Mouse (Mus musculus): ENCODE measurements around the gene Fat2. TPM values are rescaled to one million over a fixed set of nuclear protein-coding genes. Genes with fewer than 3 reads are reported as not detected.

Gene Fat2
- polyA plus RNA-seq, 1 experiment from 2014 or later: 0.04 TPM

DNA sequence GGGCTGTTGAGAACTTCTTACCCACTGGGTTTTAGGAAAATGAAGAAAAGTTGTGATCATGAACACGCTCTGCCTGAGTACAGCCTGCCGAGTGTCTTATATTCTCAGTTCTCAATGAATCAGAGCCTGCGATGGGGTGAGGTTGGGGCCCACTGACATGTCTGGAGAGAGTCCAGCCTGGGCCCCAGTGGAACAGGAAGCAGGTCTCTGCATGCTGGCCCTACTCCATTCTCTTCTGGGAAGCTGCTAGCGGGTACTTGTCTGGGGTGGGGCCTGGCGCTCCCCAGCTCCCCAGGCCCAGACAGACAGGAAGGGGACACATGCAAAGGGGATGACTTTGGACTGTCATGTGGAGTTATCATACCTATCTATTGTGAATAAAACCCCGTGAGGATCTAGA is 20.4 kb downstream of the Fat2 start:
- ATAC-seq: no peak
- H3K27me3 ChIP-seq (replicated peaks; ENCODE audit: control insufficient read depth, insufficient read depth, low read length): no peaks in the 10 kb centered on the region
- WGBS: 86% methylated on average over 6 of the region's 6 CpGs

DNA sequence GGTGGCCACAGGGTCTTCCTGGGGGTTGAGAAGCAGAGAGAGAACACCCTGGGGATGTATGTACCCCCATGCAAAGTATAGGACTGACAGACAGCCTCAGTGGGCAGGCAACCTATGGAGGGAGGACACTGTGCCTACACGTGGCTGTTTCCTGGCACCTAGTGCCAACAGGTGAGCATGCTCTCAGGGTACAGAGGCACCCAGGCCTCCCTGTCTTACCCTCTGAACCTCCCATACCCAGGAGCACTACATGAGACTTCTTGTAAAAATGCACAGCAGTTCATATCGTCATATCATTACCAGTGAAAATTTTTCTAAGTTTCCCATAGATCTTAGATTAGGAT is 21.7 kb downstream of the Fat2 start:
- Histone ChIP-seq H3K9me3 (ENCODE audit: control insufficient read depth, low read length) (no peaks in the 10 kb centered on the region), H3K9ac (replicated peaks; ENCODE audit: low read depth, low read length) (no peak overlapping the region), H3K27ac (ENCODE audit: low read length) (no peak overlapping the region), H3K4me2 (ENCODE audit: low read length) (no peak overlapping the region), H3K36me3 (ENCODE audit: control insufficient read depth, insufficient read depth) (no peaks in the 10 kb centered on the region), H3K4me1 (replicated peaks; ENCODE audit: control insufficient read depth, insufficient read depth, low read length) (no peaks in the 10 kb centered on the region), H3K27me3 (replicated peaks; ENCODE audit: control insufficient read depth, insufficient read depth, low read length) (no peaks in the 10 kb centered on the region), H3K4me3 (replicated peaks; ENCODE audit: low read length) (no peak overlapping the region)
- 58% methylated on average over 2 of the region's 2 CpGs for WGBS
- no peak for ATAC-seq

More for the DNA sequence above, 20.4 kb downstream of the Fat2 start:
- H3K9me3 ChIP-seq (ENCODE audit: control insufficient read depth, low read length): no peaks in the 10 kb centered on the region
- no peak overlapping the region for H3K4me3 ChIP-seq (replicated peaks; ENCODE audit: low read length)
- H3K4me1 ChIP-seq (replicated peaks; ENCODE audit: control insufficient read depth, insufficient read depth, low read length): no peaks in the 10 kb centered on the region
- no peaks in the 10 kb centered on the region for H3K36me3 ChIP-seq (ENCODE audit: control insufficient read depth, insufficient read depth)
- no peak overlapping the region for H3K4me2 ChIP-seq (ENCODE audit: low read length)
- no peak overlapping the region for H3K27ac ChIP-seq (ENCODE audit: low read length)
- H3K9ac ChIP-seq (replicated peaks; ENCODE audit: low read depth, low read length): no peak overlapping the region

DNA sequence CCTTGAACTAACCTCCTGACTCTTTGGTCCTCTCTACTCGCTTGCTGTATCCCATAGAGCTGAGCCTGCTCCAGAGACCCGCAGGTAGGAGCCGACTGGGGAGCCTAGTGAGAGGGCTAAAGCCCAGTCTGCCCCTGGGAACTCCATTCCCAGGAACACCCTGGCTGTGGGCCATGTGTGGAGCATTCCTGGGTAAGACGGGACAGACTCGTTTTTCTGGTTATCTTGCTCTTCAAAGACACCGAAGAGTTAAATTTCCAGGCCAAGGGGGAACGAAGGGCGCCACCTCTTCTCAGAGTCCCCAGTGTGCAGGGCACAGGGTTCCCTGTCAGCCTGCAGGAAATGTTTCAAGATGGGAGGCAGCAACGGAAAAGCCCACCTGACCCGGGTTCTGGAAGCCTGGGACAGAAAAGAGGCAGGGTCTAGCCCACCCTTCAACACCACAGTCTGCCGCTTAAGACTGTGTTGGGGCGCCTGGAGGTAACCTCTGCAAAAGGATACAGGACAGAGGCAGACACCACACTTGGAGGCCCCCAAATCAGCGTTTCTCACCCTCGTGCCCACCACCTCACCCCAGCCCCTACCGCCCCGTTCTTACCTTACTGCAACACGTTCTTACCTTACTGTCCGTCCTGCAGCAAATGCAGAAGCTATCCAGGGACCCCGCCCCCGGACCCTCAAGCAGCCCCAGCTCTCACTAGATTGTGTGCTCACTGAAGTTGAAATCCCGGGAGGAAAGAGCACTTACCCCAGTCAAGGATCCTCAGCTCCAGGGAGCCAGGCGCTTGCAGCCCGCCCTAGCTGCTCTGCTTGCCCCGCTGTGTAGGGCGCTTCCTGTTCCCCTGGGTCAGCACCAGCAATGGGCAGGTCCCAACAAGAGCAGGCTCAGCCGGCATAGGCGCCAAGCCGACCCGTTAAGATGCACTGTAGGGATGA is 22.3 kb downstream of the Fat2 start:
- no peaks in the 10 kb centered on the region for H3K27me3 ChIP-seq (replicated peaks; ENCODE audit: control insufficient read depth, insufficient read depth, low read length)
- no peaks in the 10 kb centered on the region for H3K9me3 ChIP-seq (ENCODE audit: control insufficient read depth, low read length)
- ATAC-seq: no peak
- no peak overlapping the region for H3K27ac ChIP-seq (ENCODE audit: low read length)
- WGBS: 25% methylated on average over 29 of the region's 29 CpGs
- H3K4me2 ChIP-seq (ENCODE audit: low read length): no peak overlapping the region
- no peaks in the 10 kb centered on the region for H3K4me1 ChIP-seq (replicated peaks; ENCODE audit: control insufficient read depth, insufficient read depth, low read length)
- H3K4me3 ChIP-seq (replicated peaks; ENCODE audit: low read length): no peak overlapping the region
- H3K9ac ChIP-seq (replicated peaks; ENCODE audit: low read depth, low read length): no peak overlapping the region
- no peaks in the 10 kb centered on the region for H3K36me3 ChIP-seq (ENCODE audit: control insufficient read depth, insufficient read depth)

DNA sequence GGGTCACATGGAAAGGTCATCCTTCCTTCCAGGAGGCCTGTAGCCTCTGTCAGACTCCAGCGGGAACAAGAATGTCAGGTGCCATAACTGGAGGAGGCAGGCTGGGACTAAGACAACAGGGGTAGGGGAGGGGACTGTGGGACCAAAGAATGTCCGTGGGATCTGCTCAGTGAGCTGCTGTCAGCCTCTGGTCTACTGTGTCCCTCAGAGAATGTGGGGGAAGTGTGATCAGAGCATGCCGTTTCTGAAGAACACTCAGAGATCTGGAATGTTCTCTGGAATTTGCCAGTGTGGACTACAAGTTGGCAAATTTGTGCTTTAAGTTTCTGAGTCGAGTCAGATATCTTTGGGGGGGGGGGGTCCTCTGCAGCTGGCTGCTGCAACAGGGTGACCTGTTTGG is 34.0 kb downstream of the Fat2 start:
- Histone ChIP-seq H3K36me3 (ENCODE audit: control insufficient read depth, insufficient read depth) (no peaks in the 10 kb centered on the region), H3K9me3 (ENCODE audit: control insufficient read depth, low read length) (no peaks in the 10 kb centered on the region), H3K9ac (replicated peaks; ENCODE audit: low read depth, low read length) (no peak overlapping the region), H3K4me1 (replicated peaks; ENCODE audit: control insufficient read depth, insufficient read depth, low read length) (no peaks in the 10 kb centered on the region), H3K27ac (ENCODE audit: low read length) (no peak overlapping the region), H3K4me2 (ENCODE audit: low read length) (no peak overlapping the region), H3K4me3 (replicated peaks; ENCODE audit: low read length) (no peak overlapping the region), H3K27me3 (replicated peaks; ENCODE audit: control insufficient read depth, insufficient read depth, low read length) (no peaks in the 10 kb centered on the region)
- WGBS: 78% methylated on average over 4 of the region's 4 CpGs
- ATAC-seq: no peak

DNA sequence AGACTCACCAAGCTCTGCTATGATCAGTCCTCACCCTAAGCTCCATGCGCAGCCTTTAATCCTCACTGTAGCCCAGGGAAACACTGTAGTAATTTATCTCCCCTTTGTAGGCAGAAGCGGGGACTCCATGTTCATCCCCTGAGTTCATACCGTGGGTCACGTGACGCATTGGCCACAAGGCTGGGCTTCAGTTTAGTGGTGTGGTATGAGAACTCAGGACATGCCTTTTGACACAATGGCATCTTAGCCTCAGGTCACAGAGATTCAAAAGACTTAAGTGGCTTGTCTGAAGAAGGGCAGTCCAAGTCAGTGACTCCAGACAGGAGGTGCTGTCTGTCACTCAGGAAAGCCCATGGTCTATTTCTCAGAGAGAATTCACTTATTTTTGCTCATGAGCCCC is 43.2 kb downstream of the Fat2 start:
- H3K27ac ChIP-seq (ENCODE audit: low read length): no peak overlapping the region
- WGBS: 91% methylated on average over 5 of the region's 5 CpGs
- no peak overlapping the region for H3K9ac ChIP-seq (replicated peaks; ENCODE audit: low read depth, low read length)
- no peak overlapping the region for H3K4me2 ChIP-seq (ENCODE audit: low read length)
- no peaks in the 10 kb centered on the region for H3K36me3 ChIP-seq (ENCODE audit: control insufficient read depth, insufficient read depth)
- no peaks in the 10 kb centered on the region for H3K4me1 ChIP-seq (replicated peaks; ENCODE audit: control insufficient read depth, insufficient read depth, low read length)
- H3K9me3 ChIP-seq (ENCODE audit: control insufficient read depth, low read length): no peaks in the 10 kb centered on the region
- ATAC-seq: no peak
- no peaks in the 10 kb centered on the region for H3K27me3 ChIP-seq (replicated peaks; ENCODE audit: control insufficient read depth, insufficient read depth, low read length)
- no peak overlapping the region for H3K4me3 ChIP-seq (replicated peaks; ENCODE audit: low read length)

DNA sequence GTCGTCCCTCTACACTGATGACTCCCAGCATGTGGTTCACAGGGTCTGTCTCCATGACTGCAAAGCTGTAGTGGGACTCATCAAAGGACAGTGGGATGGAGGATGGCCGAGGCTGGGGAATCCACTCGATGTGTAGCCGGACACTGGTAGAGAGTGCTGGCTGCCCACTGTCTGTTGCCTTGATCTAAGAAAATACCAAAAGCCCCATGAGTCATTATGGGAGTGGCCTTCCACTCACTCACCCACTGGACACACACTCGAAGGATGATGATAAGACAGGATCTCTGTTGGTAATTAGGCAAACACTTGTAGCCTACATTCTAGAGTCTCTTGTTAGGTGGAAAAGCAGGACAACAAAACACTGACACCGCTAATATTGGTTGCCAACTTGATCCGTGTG is 44.5 kb downstream of the Fat2 start:
- no peak for ATAC-seq
- Histone ChIP-seq H3K27ac (ENCODE audit: low read length) (no peak overlapping the region), H3K36me3 (ENCODE audit: control insufficient read depth, insufficient read depth) (no peaks in the 10 kb centered on the region), H3K9ac (replicated peaks; ENCODE audit: low read depth, low read length) (no peak overlapping the region), H3K4me3 (replicated peaks; ENCODE audit: low read length) (no peak overlapping the region), H3K4me1 (replicated peaks; ENCODE audit: control insufficient read depth, insufficient read depth, low read length) (no peaks in the 10 kb centered on the region), H3K9me3 (ENCODE audit: control insufficient read depth, low read length) (no peaks in the 10 kb centered on the region), H3K4me2 (ENCODE audit: low read length) (no peak overlapping the region), H3K27me3 (replicated peaks; ENCODE audit: control insufficient read depth, insufficient read depth, low read length) (no peaks in the 10 kb centered on the region)
- WGBS: 86% methylated on average over 7 of the region's 7 CpGs

DNA sequence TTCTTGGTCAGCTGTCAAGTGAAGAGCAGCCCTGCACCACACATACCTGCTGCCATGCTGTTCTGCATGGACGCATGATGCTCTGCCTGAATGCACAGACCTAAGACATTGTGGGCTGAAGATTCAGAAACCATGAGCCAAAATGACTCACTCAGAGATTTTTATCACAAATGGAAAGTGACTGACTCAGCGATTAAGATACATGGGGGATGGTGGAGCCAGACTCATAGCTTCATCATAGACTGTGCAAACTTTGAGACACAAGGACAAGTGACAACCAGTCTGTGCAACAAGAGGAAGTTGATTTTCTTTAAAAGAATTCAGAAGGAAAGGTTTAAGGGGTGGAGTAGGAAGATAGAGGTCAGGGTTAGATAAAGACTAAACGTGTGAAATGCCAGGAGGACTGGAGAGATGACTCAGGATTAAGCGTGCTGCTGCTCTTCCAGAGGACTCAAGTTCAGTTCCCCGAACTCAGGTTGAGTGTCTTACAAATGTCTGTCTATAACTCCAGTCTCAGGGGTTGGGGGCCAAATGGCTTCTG is 46.4 kb downstream of the Fat2 start:
- no peak overlapping the region for H3K27ac ChIP-seq (ENCODE audit: low read length)
- H3K9me3 ChIP-seq (ENCODE audit: control insufficient read depth, low read length): no peaks in the 10 kb centered on the region
- H3K9ac ChIP-seq (replicated peaks; ENCODE audit: low read depth, low read length): no peak overlapping the region
- no peak overlapping the region for H3K4me3 ChIP-seq (replicated peaks; ENCODE audit: low read length)
- WGBS: 87% methylated on average over 5 of the region's 5 CpGs
- H3K4me1 ChIP-seq (replicated peaks; ENCODE audit: control insufficient read depth, insufficient read depth, low read length): no peaks in the 10 kb centered on the region
- no peaks in the 10 kb centered on the region for H3K36me3 ChIP-seq (ENCODE audit: control insufficient read depth, insufficient read depth)
- ATAC-seq: no peak
- no peak overlapping the region for H3K4me2 ChIP-seq (ENCODE audit: low read length)
- no peaks in the 10 kb centered on the region for H3K27me3 ChIP-seq (replicated peaks; ENCODE audit: control insufficient read depth, insufficient read depth, low read length)

DNA sequence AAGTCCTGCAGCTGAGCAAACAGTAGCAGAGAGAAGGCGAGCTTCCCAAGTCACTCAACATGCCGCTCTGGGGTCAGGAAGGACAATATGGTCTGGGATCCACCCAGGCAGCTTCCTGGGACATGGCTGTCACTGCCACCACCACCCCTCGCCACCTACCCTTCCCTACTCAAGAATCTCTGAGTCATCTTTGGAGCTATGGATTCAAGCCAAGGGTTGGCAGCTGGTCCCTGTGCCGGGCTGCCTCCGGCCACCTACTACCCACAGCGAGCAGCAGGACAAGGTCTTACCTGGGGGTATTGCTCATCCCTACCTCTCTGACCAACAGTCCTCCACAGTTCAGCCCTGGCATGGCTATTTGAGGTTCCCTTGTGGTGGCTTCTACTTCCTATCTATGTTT is 61.6 kb downstream of the Fat2 start:
- 81% methylated on average over 6 of the region's 6 CpGs for WGBS
- H3K27me3 ChIP-seq (replicated peaks; ENCODE audit: control insufficient read depth, insufficient read depth, low read length): no peaks in the 10 kb centered on the region

DNA sequence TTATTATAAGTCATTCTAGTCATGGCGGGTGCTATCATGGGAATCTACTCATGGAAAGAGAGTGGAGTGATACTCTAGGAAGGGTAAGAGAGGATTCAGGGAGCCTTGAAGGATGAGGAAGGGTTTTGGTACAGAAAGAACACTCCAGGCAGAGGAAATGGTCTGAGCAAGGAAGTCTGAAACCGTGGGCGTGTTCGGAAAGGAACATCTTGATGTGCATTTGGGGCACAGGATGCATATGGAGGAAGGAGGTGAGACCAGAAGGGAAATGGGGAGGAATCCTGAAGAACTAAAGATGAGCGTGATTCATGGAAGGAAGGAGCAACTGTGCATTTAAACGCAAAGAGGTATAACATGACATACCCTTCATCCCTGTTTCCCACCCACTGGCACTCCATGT is 67.8 kb downstream of the Fat2 start:
- H3K9me3 ChIP-seq (ENCODE audit: control insufficient read depth, low read length): no peaks in the 10 kb centered on the region
- no peaks in the 10 kb centered on the region for H3K36me3 ChIP-seq (ENCODE audit: control insufficient read depth, insufficient read depth)
- 94% methylated on average over 6 of the region's 6 CpGs for WGBS
- H3K4me2 ChIP-seq (ENCODE audit: low read length): no peak overlapping the region
- H3K27ac ChIP-seq (ENCODE audit: low read length): no peak overlapping the region
- H3K9ac ChIP-seq (replicated peaks; ENCODE audit: low read depth, low read length): no peak overlapping the region
- H3K4me3 ChIP-seq (replicated peaks; ENCODE audit: low read length): no peak overlapping the region
- no peaks in the 10 kb centered on the region for H3K27me3 ChIP-seq (replicated peaks; ENCODE audit: control insufficient read depth, insufficient read depth, low read length)
- no peaks in the 10 kb centered on the region; the same call in 1 of the 2 replicates for H3K4me1 ChIP-seq (replicated peaks; ENCODE audit: control insufficient read depth, insufficient read depth, low read length)
- no peak for ATAC-seq

More for the DNA sequence above, 61.6 kb downstream of the Fat2 start:
- H3K4me2 ChIP-seq (ENCODE audit: low read length): no peak overlapping the region
- ATAC-seq: no peak
- H3K9me3 ChIP-seq (ENCODE audit: control insufficient read depth, low read length): no peaks in the 10 kb centered on the region
- no peak overlapping the region for H3K4me3 ChIP-seq (replicated peaks; ENCODE audit: low read length)
- no peaks in the 10 kb centered on the region for H3K36me3 ChIP-seq (ENCODE audit: control insufficient read depth, insufficient read depth)
- no peak overlapping the region for H3K27ac ChIP-seq (ENCODE audit: low read length)
- no peaks in the 10 kb centered on the region for H3K4me1 ChIP-seq (replicated peaks; ENCODE audit: control insufficient read depth, insufficient read depth, low read length)
- no peak overlapping the region for H3K9ac ChIP-seq (replicated peaks; ENCODE audit: low read depth, low read length)
